Mouse (Mus musculus): ENCODE measurements at regions not wholly inside any gene's neighbourhood (a gene's known extent, or its start where the extent isn't known, plus 50 kb on each side); places are given as distances from the start of the nearest gene placed in this dataset.

- no peak for DNase-seq (ENCODE audit: low read depth, low spot score)
These were observed 110.1 kb upstream of the Actbl2 start for GRCm38 (mm10) chr13:111144721-111145120.

GRCm38 (mm10) chr13:111157921-111158638 is 96.7 kb upstream of the Actbl2 start:
- DNase-seq (ENCODE audit: low read depth, low spot score) = no peak

- DNase-seq (ENCODE audit: low read depth, low spot score) = no peak
These were observed 95.3 kb upstream of the Actbl2 start for GRCm38 (mm10) chr13:111159498-111159897.

GRCm38 (mm10) chr13:111165538-111165937 is 89.3 kb upstream of the Actbl2 start:
- no peak for DNase-seq (ENCODE audit: low read depth, low spot score)

- DNase-seq (ENCODE audit: low read depth, low spot score) = no peak
These were observed 84.3 kb upstream of the Actbl2 start for GRCm38 (mm10) chr13:111170269-111171165.

GRCm38 (mm10) chr13:111179186-111179585 is 75.6 kb upstream of the Actbl2 start:
- no peak for DNase-seq (ENCODE audit: low read depth, low spot score)

- DNase-seq (ENCODE audit: low read depth, low spot score) = no peak
These were observed 71.5 kb upstream of the Actbl2 start for GRCm38 (mm10) chr13:111183293-111183692.

GRCm38 (mm10) chr13:111185799-111186198 is 69.0 kb upstream of the Actbl2 start:
- DNase-seq (ENCODE audit: low read depth, low spot score) = no peak

GRCm38 (mm10) chr13:111186833-111187232 is 68.0 kb upstream of the Actbl2 start:
- DNase-seq (ENCODE audit: low read depth, low spot score) = no peak

- no peak for DNase-seq (ENCODE audit: low read depth, low spot score)
These were observed 60.9 kb upstream of the Actbl2 start for GRCm38 (mm10) chr13:111193919-111194318.

GRCm38 (mm10) chr13:111194337-111194736 is 60.5 kb upstream of the Actbl2 start:
- no peak for DNase-seq (ENCODE audit: low read depth, low spot score)

- no peak for DNase-seq (ENCODE audit: low read depth, low spot score)
These were observed 53.3 kb upstream of the Actbl2 start for GRCm38 (mm10) chr13:111201532-111201931.

- no peak for DNase-seq (ENCODE audit: low read depth, low spot score)
These were observed 50.1 kb upstream of the Actbl2 start for GRCm38 (mm10) chr13:111204580-111205285.

Measured in ES-CJ7 (cell line).